Mouse (Mus musculus): ENCODE results near the gene Gm6169. TPM values are rescaled to one million over a fixed set of nuclear protein-coding genes. Genes with fewer than 3 reads are reported as not detected.
"Not testable (repeated sequence)": the region's sequence is repeated elsewhere in the genome, so short reads cannot be mapped to it uniquely, and the experiment has no call there.

Gm6169 gene
- polyA plus RNA-seq (2012; rRNA removed) = 2.1 and 2.8 TPM in 2 replicates
- polyA plus RNA-seq (2014; fragmentation: Nextera tagmentation; extraction: Ambion mirVana) = 5.0 and 5.1 TPM in 2 replicates

DNA sequence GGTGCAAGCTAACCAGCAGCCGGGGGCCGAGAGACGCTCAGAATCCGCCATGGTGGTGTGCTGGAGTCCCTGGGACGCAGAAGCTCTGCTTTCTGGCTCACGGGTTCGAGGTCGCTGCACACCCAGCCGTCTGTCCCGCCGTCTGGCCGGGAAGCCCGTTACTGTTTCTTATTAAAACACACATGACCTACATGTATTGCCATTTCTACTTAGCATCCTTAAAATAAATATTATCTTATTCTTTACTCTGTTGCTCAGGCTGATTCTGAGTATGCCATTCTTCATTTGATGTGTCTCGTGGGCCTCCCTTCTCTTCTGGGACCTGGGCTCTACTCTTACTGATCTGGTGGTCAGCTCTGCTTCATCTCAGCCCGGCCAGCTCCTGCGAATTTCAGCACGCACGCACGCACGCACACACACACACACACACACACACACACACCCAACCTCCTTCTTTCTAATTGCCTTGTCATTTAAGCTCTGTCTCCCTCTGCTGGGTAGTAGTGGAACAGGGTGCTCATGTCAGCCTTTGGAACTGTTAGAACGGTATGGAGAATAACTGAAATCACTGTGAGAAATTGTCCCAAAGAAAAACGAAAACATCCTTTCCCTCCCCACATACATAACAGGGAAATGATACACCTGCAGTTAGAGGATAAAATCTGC lies at the start of gene Gm6169:
Gene Gm6169 (minus strand): TSS at position 51 of the 666 bp plus-strand sequence.
- no peak within 1 kb of the TSS for H3K4me3 ChIP-seq (replicated peaks; ENCODE audit: low read length)
- H3K9me3 ChIP-seq (ENCODE audit: control insufficient read depth, low read length) = no peaks in the 10 kb centered on the region
- no peak within 1 kb of the TSS for H3K27ac ChIP-seq (replicated peaks; ENCODE audit: low read depth, low read length)
- H3K27me3 ChIP-seq (ENCODE audit: control insufficient read depth, insufficient read depth, low read length) = no peaks in the 10 kb centered on the region
- peak; percentile 40 for DNase-seq (ENCODE audit: low spot score)
- no peak for ATAC-seq (ENCODE audit: low FRiP score, low read depth)
- no peak within 1 kb of the TSS for H3K4me2 ChIP-seq (replicated peaks; ENCODE audit: low read depth, low read length, severe bottlenecking)
- H3K9ac ChIP-seq (ENCODE audit: low read depth, low read length, severe bottlenecking) = no peak within 1 kb of the TSS
- no peaks in the 10 kb centered on the region for H3K4me1 ChIP-seq (ENCODE audit: control insufficient read depth, insufficient read depth, low read length)
- TF ChIP-seq POLR2A (IDR thresholded peaks at IDR 0.05; ENCODE audit: borderline replicate concordance, extremely low read depth, insufficient read depth, insufficient read length) = no peak
- 84% methylated on average over 19 of the region's 22 CpGs for WGBS
- no peaks in the 10 kb centered on the region for H3K36me3 ChIP-seq (ENCODE audit: control insufficient read depth, insufficient read depth, low read length)

- no peaks in the 10 kb centered on the region for H3K4me1 ChIP-seq (ENCODE audit: control insufficient read depth, insufficient read depth, low read length)
- no peaks in the 10 kb centered on the region for H3K9me3 ChIP-seq (ENCODE audit: control insufficient read depth, low read length)
- no peak overlapping the region for H3K9ac ChIP-seq (ENCODE audit: low read depth, low read length, severe bottlenecking)
- H3K36me3 ChIP-seq (ENCODE audit: control insufficient read depth, insufficient read depth, low read length) = peaks cover 65% of the 10 kb centered on the region
- H3K4me2 ChIP-seq (replicated peaks; ENCODE audit: low read depth, low read length, severe bottlenecking) = no peak overlapping the region
- peak; percentile 75 for DNase-seq (ENCODE audit: low spot score)
- no peak for ATAC-seq (ENCODE audit: low FRiP score, low read depth)
- no peaks in the 10 kb centered on the region for H3K27me3 ChIP-seq (ENCODE audit: control insufficient read depth, insufficient read depth, low read length)
- 57% methylated on average over 4 of the region's 4 CpGs for WGBS
- no peak overlapping the region for H3K27ac ChIP-seq (replicated peaks; ENCODE audit: low read depth, low read length)
- no peak overlapping the region for H3K4me3 ChIP-seq (replicated peaks; ENCODE audit: low read length)
- TF ChIP-seq POLR2A (IDR thresholded peaks at IDR 0.05; ENCODE audit: borderline replicate concordance, extremely low read depth, insufficient read depth, insufficient read length) = no peak
Observed at GRCm38 (mm10) chr13:97145834-97146233, 46.8 kb upstream of the Gm6169 start.

DNA sequence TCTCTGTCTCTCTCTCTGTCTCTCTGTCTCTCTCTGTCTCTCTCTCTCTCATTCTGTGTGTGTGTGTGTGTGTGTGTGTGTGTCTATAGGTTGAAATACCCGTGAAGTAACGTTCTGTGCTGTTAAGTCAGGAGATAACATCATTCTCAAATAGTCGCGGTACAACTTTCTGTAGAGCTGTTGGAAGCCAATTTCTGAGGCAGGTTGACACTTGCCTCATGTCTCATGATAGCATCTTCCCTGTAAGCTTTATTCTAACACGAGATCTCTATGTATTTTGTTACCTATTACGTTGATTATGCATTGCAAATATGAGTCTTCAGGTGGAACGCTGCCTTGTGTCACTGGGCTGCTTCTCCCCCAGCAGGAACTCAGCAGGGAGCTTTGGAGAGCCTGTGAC lies 43.3 kb upstream of the Gm6169 start:
- Histone ChIP-seq H3K9me3 (ENCODE audit: control insufficient read depth, low read length) (no peaks in the 10 kb centered on the region), H3K4me2 (replicated peaks; ENCODE audit: low read depth, low read length, severe bottlenecking) (no peak overlapping the region), H3K36me3 (ENCODE audit: control insufficient read depth, insufficient read depth, low read length) (peaks cover 36% of the 10 kb centered on the region), H3K4me3 (replicated peaks; ENCODE audit: low read length) (no peak overlapping the region), H3K4me1 (ENCODE audit: control insufficient read depth, insufficient read depth, low read length) (peaks cover 6% of the 10 kb centered on the region), H3K27ac (replicated peaks; ENCODE audit: low read depth, low read length) (no peak overlapping the region), H3K9ac (ENCODE audit: low read depth, low read length, severe bottlenecking) (no peak overlapping the region), H3K27me3 (ENCODE audit: control insufficient read depth, insufficient read depth, low read length) (no peaks in the 10 kb centered on the region)
- WGBS = 78% methylated on average over 7 of the region's 7 CpGs
- no peak for TF ChIP-seq POLR2A (IDR thresholded peaks at IDR 0.05; ENCODE audit: borderline replicate concordance, extremely low read depth, insufficient read depth, insufficient read length)
- ATAC-seq (ENCODE audit: low FRiP score, low read depth) (no peak), DNase-seq (ENCODE audit: low spot score) (no peak)

DNA sequence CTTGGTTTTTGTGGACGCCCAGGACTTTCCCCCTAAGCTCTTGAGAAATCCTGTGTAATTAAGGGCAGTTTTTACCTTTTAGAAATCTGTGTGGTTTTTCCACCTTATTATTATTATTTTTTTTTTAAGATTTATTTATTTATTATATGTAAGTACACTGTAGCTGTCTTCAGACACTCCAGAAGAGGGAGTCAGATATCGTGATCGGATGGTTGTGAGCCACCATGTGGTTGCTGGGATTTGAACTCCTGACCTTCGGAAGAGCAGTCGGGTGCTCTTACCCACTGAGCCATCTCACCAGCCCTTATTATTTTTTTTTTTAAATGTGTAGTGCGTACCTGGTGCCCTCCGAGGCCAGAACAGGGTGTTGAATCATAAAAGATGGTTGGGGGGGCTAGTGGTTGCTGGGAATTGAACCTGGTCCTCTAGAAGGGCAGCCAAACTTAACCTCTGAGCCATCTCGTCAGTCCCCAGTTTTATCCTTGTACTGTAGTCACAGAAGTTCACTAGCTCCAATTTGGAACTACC lies 39.4 kb upstream of the Gm6169 start:
- peaks cover 31% of the 10 kb centered on the region for H3K36me3 ChIP-seq (ENCODE audit: control insufficient read depth, insufficient read depth, low read length)
- WGBS = 28% methylated on average over 8 of the region's 8 CpGs
- H3K27ac ChIP-seq (replicated peaks; ENCODE audit: low read depth, low read length) = 0 out of 2 replicates have a peak overlapping the region, but pooled peaks have one; percentile 62
- H3K4me2 ChIP-seq (replicated peaks; ENCODE audit: low read depth, low read length, severe bottlenecking) = peak overlapping the region; percentile 51
- peak overlapping the region; percentile 75 for H3K9ac ChIP-seq (ENCODE audit: low read depth, low read length, severe bottlenecking)
- not testable (repeated sequence) for H3K9me3 ChIP-seq (ENCODE audit: control insufficient read depth, low read length); H3K4me1 ChIP-seq (ENCODE audit: control insufficient read depth, insufficient read depth, low read length); DNase-seq (ENCODE audit: low spot score); H3K27me3 ChIP-seq (ENCODE audit: control insufficient read depth, insufficient read depth, low read length); ATAC-seq (ENCODE audit: low FRiP score, low read depth)
- peak overlapping the region; percentile 74 for H3K4me3 ChIP-seq (replicated peaks; ENCODE audit: low read length)

DNA sequence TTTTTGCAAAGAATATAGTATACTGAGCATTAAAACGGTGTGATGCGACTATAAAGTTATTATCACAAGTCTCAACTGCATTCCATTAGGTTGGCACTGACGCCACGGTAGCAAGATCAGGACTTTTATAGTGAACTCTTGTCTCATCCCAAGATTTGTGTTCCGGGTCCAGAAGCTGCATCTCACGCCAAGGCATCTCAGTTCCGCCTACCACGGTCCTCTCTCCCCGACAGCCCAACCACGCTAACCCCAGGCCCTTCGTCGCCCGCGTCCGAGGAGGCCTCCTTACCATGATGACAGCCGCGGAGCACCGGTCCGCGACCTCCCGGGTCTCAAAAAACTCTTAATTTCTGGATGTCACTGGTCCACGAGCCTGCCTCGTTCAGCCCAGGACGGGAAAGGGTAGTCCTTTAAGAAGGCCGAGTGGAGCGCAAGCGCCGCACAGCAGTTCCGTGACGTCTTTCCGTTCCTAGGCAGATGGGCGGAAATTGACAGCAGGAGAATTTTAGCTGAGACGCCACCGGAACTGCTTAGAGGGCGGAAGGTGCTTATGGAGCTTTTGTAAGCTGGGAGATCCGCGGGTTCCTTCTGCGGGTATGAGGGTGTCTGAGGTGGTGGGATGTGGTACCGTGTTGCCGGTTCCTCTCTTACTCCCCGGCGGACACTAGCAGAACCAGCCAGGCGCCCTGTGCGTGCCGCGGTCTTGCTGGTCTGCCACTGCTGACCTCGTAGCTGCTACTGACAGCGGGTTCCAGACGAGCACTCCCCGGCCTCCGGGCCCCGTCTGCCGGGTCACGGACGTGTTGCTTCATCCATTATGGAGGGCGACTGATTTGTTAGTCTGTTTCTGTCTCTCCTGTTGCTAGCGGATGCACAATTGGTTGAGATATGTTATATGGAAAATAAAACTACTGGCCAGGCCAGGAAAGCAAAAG lies 38.7 kb upstream of the Gm6169 start, which contains the start of the genes Gfm2 and Nsa2:
Gene Gfm2 (plus strand): TSS at position 472 of the 935 bp plus-strand sequence.
Gene Nsa2 (minus strand): TSS at position 472 of the 935 bp plus-strand sequence.
- DNase-seq (ENCODE audit: low spot score) (peak; percentile 95), ATAC-seq (ENCODE audit: low FRiP score, low read depth) (peak; percentile 96)
- peaks cover 6% of the 10 kb centered on the region for H3K4me1 ChIP-seq (ENCODE audit: control insufficient read depth, insufficient read depth, low read length)
- peak within 1 kb of the TSS; percentile 74 for H3K4me3 ChIP-seq (replicated peaks; ENCODE audit: low read length)
- H3K4me2 ChIP-seq (replicated peaks; ENCODE audit: low read depth, low read length, severe bottlenecking) = peak within 1 kb of the TSS; percentile 57
- H3K9me3 ChIP-seq (ENCODE audit: control insufficient read depth, low read length) = no peaks in the 10 kb centered on the region
- no peaks in the 10 kb centered on the region for H3K27me3 ChIP-seq (ENCODE audit: control insufficient read depth, insufficient read depth, low read length)
- under 1% methylated on average over 57 of the region's 57 CpGs for WGBS
- TF ChIP-seq POLR2A (IDR thresholded peaks at IDR 0.05; ENCODE audit: borderline replicate concordance, extremely low read depth, insufficient read depth, insufficient read length) = no peak
- peak within 1 kb of the TSS; percentile 75 for H3K9ac ChIP-seq (ENCODE audit: low read depth, low read length, severe bottlenecking)
- peak within 1 kb of the TSS; percentile 62; the same call in 1 of the 2 replicates for H3K27ac ChIP-seq (replicated peaks; ENCODE audit: low read depth, low read length)
- peaks cover 30% of the 10 kb centered on the region for H3K36me3 ChIP-seq (ENCODE audit: control insufficient read depth, insufficient read depth, low read length)

DNA sequence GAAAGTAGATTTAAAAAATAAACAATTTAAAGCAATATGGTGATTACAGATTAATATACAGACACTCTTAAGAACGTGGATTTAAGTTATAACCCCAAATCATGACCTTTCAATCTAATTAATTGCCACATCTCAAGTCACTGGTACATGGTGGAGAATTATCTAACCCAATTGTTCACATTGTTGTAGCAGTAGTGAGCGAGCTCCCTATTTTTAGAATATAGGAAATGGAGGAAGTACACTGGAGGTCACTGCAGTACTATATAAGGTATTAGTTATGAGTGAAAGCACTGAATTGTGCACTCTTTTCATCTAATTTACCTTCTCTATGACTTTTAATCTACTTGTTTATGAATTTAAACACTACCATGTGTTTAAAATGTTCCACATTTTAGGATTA lies 31.4 kb upstream of the Gm6169 start:
- H3K27ac ChIP-seq (replicated peaks; ENCODE audit: low read depth, low read length); H3K27me3 ChIP-seq (ENCODE audit: control insufficient read depth, insufficient read depth, low read length); H3K4me1 ChIP-seq (ENCODE audit: control insufficient read depth, insufficient read depth, low read length); H3K4me2 ChIP-seq (replicated peaks; ENCODE audit: low read depth, low read length, severe bottlenecking); H3K9ac ChIP-seq (ENCODE audit: low read depth, low read length, severe bottlenecking); DNase-seq (ENCODE audit: low spot score); ATAC-seq (ENCODE audit: low FRiP score, low read depth); H3K4me3 ChIP-seq (replicated peaks; ENCODE audit: low read length); H3K9me3 ChIP-seq (ENCODE audit: control insufficient read depth, low read length): not testable (repeated sequence)
- no CpG with 5 or more reads among the region's 2 CpGs for WGBS
- H3K36me3 ChIP-seq (ENCODE audit: control insufficient read depth, insufficient read depth, low read length) = peaks cover 32% of the 10 kb centered on the region

DNA sequence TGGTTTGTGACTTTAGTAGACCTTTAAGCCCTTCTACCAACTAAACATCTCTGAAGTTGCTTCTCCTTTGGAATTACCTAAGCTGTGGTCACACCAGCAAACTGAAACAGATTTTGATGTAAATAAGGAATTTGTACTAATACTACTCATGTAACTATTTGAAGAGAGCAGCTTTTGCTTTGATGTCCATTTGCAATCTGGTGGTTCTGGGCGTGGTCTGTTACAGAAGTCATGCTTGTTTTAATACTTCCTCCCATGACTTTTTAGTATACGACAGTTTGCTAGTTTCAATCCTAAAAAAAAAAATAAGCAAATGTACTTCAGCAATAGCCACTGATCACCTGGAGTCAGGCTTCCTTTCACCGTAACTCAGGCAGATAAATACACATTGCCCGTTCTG lies 30.6 kb upstream of the Gm6169 start:
- not testable (repeated sequence) for DNase-seq (ENCODE audit: low spot score); H3K4me2 ChIP-seq (replicated peaks; ENCODE audit: low read depth, low read length, severe bottlenecking); H3K9ac ChIP-seq (ENCODE audit: low read depth, low read length, severe bottlenecking); H3K4me1 ChIP-seq (ENCODE audit: control insufficient read depth, insufficient read depth, low read length); H3K9me3 ChIP-seq (ENCODE audit: control insufficient read depth, low read length); H3K4me3 ChIP-seq (replicated peaks; ENCODE audit: low read length); ATAC-seq (ENCODE audit: low FRiP score, low read depth); H3K27ac ChIP-seq (replicated peaks; ENCODE audit: low read depth, low read length); H3K27me3 ChIP-seq (ENCODE audit: control insufficient read depth, insufficient read depth, low read length)
- H3K36me3 ChIP-seq (ENCODE audit: control insufficient read depth, insufficient read depth, low read length) = peaks cover 28% of the 10 kb centered on the region
- WGBS = 96% methylated on average over 2 of the region's 4 CpGs

All from limb, embryonic 14.5 days (tissue).